In genomic region chr2:32549764-32550163, GRCm38 (mm10) we compare ENCODE assay signal across 10 mouse cellular contexts. TPM values are rescaled to one million over a fixed set of nuclear protein-coding genes. Genes with fewer than 3 reads are reported as not detected.
A peak's percentile ranks its signal among the peaks of the same experiment; 100 is the strongest.
DNase-seq lines count a peak whose midpoint lies in the region; ATAC-seq and TF ChIP-seq lines count a peak whose summit lies in the region.
"Had no signal": no experiment of that assay in that cellular context is flagged by ENCODE, and none has a peak within 500 bp of the region (broad histone marks: within the 10 kb centered on the region; RNA-seq: fewer than 3 reads in every experiment).

No protein-coding gene starts in this region.

- ATAC-seq in kidney, postnatal 0 days (replicated peaks; ENCODE audit: low FRiP score, low read depth) = no peak
- no peak for ATAC-seq in kidney, embryonic 16.5 days (ENCODE audit: low FRiP score, low TSS enrichment)
- ATAC-seq in common myeloid progenitor, adult 5-6 weeks (replicated peaks; ENCODE audit: low read depth, poor library complexity, severe bottlenecking) = peak; percentile 27; the same call in 1 of the 2 replicates
- ATAC-seq in heart, embryonic 13.5 days (ENCODE audit: extremely low read depth, insufficient number of reproducible peaks, low FRiP score, low TSS enrichment) = no peak
- no peak for ATAC-seq in megakaryocyte, adult 5-6 weeks (ENCODE audit: poor library complexity, severe bottlenecking)
- ATAC-seq in monocyte, adult 5-6 weeks (replicated peaks; ENCODE audit: insufficient number of reproducible peaks, low FRiP score, low TSS enrichment, poor library complexity, severe bottlenecking) = no peak

- no peak overlapping the region for H3K4me2 ChIP-seq in kidney, postnatal 0 days (ENCODE audit: low read length)
- H3K4me2 ChIP-seq in kidney, embryonic 16.5 days (replicated peaks; ENCODE audit: low read depth, low read length) = no peak overlapping the region
- H3K4me2 ChIP-seq in heart, embryonic 13.5 days = no peak overlapping the region

- H3K9ac ChIP-seq in kidney, postnatal 0 days (ENCODE audit: low read depth, low read length) = 0 out of 2 replicates have a peak overlapping the region, but pooled peaks have one; percentile 13
- H3K9ac ChIP-seq in kidney, embryonic 16.5 days (replicated peaks; ENCODE audit: low read length) = no peak overlapping the region
- no peak overlapping the region for H3K9ac ChIP-seq in heart, embryonic 13.5 days

- H3K4me3 ChIP-seq in kidney, postnatal 0 days (replicated peaks; ENCODE audit: low read depth, low read length) = no peak overlapping the region
- no peak overlapping the region for H3K4me3 ChIP-seq in kidney, embryonic 16.5 days (ENCODE audit: low read length)
- H3K4me3 ChIP-seq in heart, embryonic 13.5 days = no peak overlapping the region

- no peak for DNase-seq in kidney, postnatal 0 days (ENCODE audit: low spot score)
- peak; percentile 37 for DNase-seq in lung, postnatal 36 days
- no peak for DNase-seq in frontal cortex, postnatal 36 days (ENCODE audit: low spot score in 2 of 2)
- DNase-seq: cerebellum, adult 11 months had no signal

- no peaks in the 10 kb centered on the region for H3K36me3 ChIP-seq in kidney, postnatal 0 days (ENCODE audit: insufficient read depth, low read length)
- H3K36me3 ChIP-seq in kidney, embryonic 16.5 days (ENCODE audit: insufficient read depth, low read length) = 0 out of 2 replicates have a peak, but pooled peaks cover 4% of the 10 kb centered on the region
- 0 out of 2 replicates have a peak, but pooled peaks cover 3% of the 10 kb centered on the region for H3K36me3 ChIP-seq in heart, embryonic 13.5 days

- WGBS in kidney, postnatal 0 days = 61% methylated on average over 6 of the region's 6 CpGs
- 60% methylated on average over 6 of the region's 6 CpGs for WGBS in kidney, embryonic 16.5 days
- WGBS in heart, embryonic 13.5 days = 59% methylated on average over 6 of the region's 6 CpGs

- H3K27ac ChIP-seq in kidney, postnatal 0 days = no peak overlapping the region; the same call in 1 of the 2 replicates
- H3K27ac ChIP-seq in kidney, embryonic 16.5 days (ENCODE audit: low read length) = no peak overlapping the region
- H3K27ac ChIP-seq in heart, embryonic 13.5 days (replicated peaks) = peak overlapping the region; percentile 13; the same call in 1 of the 2 replicates

- H3K9me3 ChIP-seq in kidney, postnatal 0 days (replicated peaks; ENCODE audit: low read length) = no peaks in the 10 kb centered on the region
- H3K9me3 ChIP-seq in kidney, embryonic 16.5 days (ENCODE audit: low read length) = no peaks in the 10 kb centered on the region
- no peaks in the 10 kb centered on the region for H3K9me3 ChIP-seq in heart, embryonic 13.5 days

- no peaks in the 10 kb centered on the region; the same call in 1 of the 2 replicates for H3K4me1 ChIP-seq in kidney, postnatal 0 days (replicated peaks; ENCODE audit: insufficient read depth, low read length)
- H3K4me1 ChIP-seq in kidney, embryonic 16.5 days (ENCODE audit: insufficient read depth, low read length) = no peaks in the 10 kb centered on the region; the same call in 1 of the 2 replicates
- peaks cover 40% of the 10 kb centered on the region for H3K4me1 ChIP-seq in heart, embryonic 13.5 days

- TF ChIP-seq CTCF in kidney, postnatal 0 days (IDR thresholded peaks at IDR 0.05; ENCODE audit: low read depth) = no peak

- H3K27me3 ChIP-seq in kidney, postnatal 0 days (ENCODE audit: insufficient read depth, low read length) = no peaks in the 10 kb centered on the region
- H3K27me3 ChIP-seq in kidney, embryonic 16.5 days (ENCODE audit: insufficient read depth, low read length) = no peaks in the 10 kb centered on the region
- H3K27me3 ChIP-seq in heart, embryonic 13.5 days (replicated peaks) = no peaks in the 10 kb centered on the region

RNA-seq across cellular contexts. Expression of gene Fam102a, which starts 14.6 kb away (rescaled TPM):
- polyA plus RNA-seq in kidney, postnatal 0 days (2015; fragmentation: Nextera tagmentation; extraction: Ambion mirVana) = 13.9 and 16.9 TPM in 2 replicates
- polyA plus RNA-seq in kidney, embryonic 16.5 days (2015; fragmentation: Nextera tagmentation; extraction: Ambion mirVana) = 13.3 and 15.0 TPM in 2 replicates
- 3.6 and 3.9 TPM in 2 replicates for total RNA-seq in common myeloid progenitor, adult 5-6 weeks (2017)
- polyA plus RNA-seq in heart, embryonic 13.5 days (2015; fragmentation: Nextera tagmentation; extraction: Ambion mirVana) = 5.4 and 5.7 TPM in 2 replicates
- 6.5 and 6.6 TPM in 2 replicates for total RNA-seq in megakaryocyte, adult 5-6 weeks (2015)
- 4.6 and 4.8 TPM in 2 replicates for total RNA-seq in megakaryocyte, adult 5-6 weeks (2017)
- total RNA-seq in monocyte, adult 5-6 weeks (2017) = 16.5 to 33.7 TPM (median 17.8 TPM) in 3 replicates

RNA-seq across cellular contexts. Expression of gene Dpm2, which starts 20.9 kb away (rescaled TPM):
- 105 and 110 TPM in 2 replicates for polyA plus RNA-seq in kidney, postnatal 0 days (2015; fragmentation: Nextera tagmentation; extraction: Ambion mirVana)
- polyA plus RNA-seq in kidney, embryonic 16.5 days (2015; fragmentation: Nextera tagmentation; extraction: Ambion mirVana) = 106 and 108 TPM in 2 replicates
- total RNA-seq in common myeloid progenitor, adult 5-6 weeks (2017) = 37.1 and 40.5 TPM in 2 replicates
- 72.9 and 81.4 TPM in 2 replicates for polyA plus RNA-seq in heart, embryonic 13.5 days (2015; fragmentation: Nextera tagmentation; extraction: Ambion mirVana)
- total RNA-seq in megakaryocyte, adult 5-6 weeks (2015) = 82.8 and 91.7 TPM in 2 replicates
- total RNA-seq in megakaryocyte, adult 5-6 weeks (2017) = 32.0 and 35.3 TPM in 2 replicates
- total RNA-seq in monocyte, adult 5-6 weeks (2017) = 17.1 to 48.6 TPM (median 38.2 TPM) in 3 replicates

RNA-seq across cellular contexts. Expression of gene Pip5kl1, which starts 24.8 kb away (rescaled TPM):
- 0.42 and 0.61 TPM in 2 replicates for polyA plus RNA-seq in kidney, postnatal 0 days (2015; fragmentation: Nextera tagmentation; extraction: Ambion mirVana)
- polyA plus RNA-seq in kidney, embryonic 16.5 days (2015; fragmentation: Nextera tagmentation; extraction: Ambion mirVana) = 2.5 and 2.6 TPM in 2 replicates
- total RNA-seq in common myeloid progenitor, adult 5-6 weeks (2017) = not detected in 2 replicates
- 0.36 TPM in 1 of 2 replicates, not detected in the other for polyA plus RNA-seq in heart, embryonic 13.5 days (2015; fragmentation: Nextera tagmentation; extraction: Ambion mirVana)
- 0.31 TPM in 1 of 2 replicates, not detected in the other for total RNA-seq in megakaryocyte, adult 5-6 weeks (2015)
- total RNA-seq in megakaryocyte, adult 5-6 weeks (2017) = not detected in 2 replicates
- total RNA-seq in monocyte, adult 5-6 weeks (2017) = 2.5 TPM in 1 of 3 replicates, not detected in the others

RNA-seq across cellular contexts. Expression of gene 9430097D07Rik, which starts 25.7 kb away (rescaled TPM):
- polyA plus RNA-seq in kidney, postnatal 0 days (2015; fragmentation: Nextera tagmentation; extraction: Ambion mirVana) = 0.08 TPM in 1 of 2 replicates, not detected in the other
- 0.12 and 0.16 TPM in 2 replicates for polyA plus RNA-seq in kidney, embryonic 16.5 days (2015; fragmentation: Nextera tagmentation; extraction: Ambion mirVana)
- total RNA-seq in common myeloid progenitor, adult 5-6 weeks (2017) = not detected in 2 replicates
- 0.21 TPM in 1 of 2 replicates, not detected in the other for polyA plus RNA-seq in heart, embryonic 13.5 days (2015; fragmentation: Nextera tagmentation; extraction: Ambion mirVana)
- not detected in 2 replicates for total RNA-seq in megakaryocyte, adult 5-6 weeks (2015)
- total RNA-seq in megakaryocyte, adult 5-6 weeks (2017) = not detected in 2 replicates
- not detected in 3 replicates for total RNA-seq in monocyte, adult 5-6 weeks (2017)
- total RNA-seq: neutrophil, adult 5-6 weeks had no signal

RNA-seq across cellular contexts. Expression of gene St6galnac4, which starts 37.1 kb away (rescaled TPM):
- 15.8 and 18.1 TPM in 2 replicates for polyA plus RNA-seq in kidney, postnatal 0 days (2015; fragmentation: Nextera tagmentation; extraction: Ambion mirVana)
- 24.7 TPM in 2 replicates for polyA plus RNA-seq in kidney, embryonic 16.5 days (2015; fragmentation: Nextera tagmentation; extraction: Ambion mirVana)
- total RNA-seq in common myeloid progenitor, adult 5-6 weeks (2017) = 25.7 and 28.8 TPM in 2 replicates
- 37.6 and 38.7 TPM in 2 replicates for polyA plus RNA-seq in heart, embryonic 13.5 days (2015; fragmentation: Nextera tagmentation; extraction: Ambion mirVana)
- 5.8 and 9.2 TPM in 2 replicates for total RNA-seq in megakaryocyte, adult 5-6 weeks (2015)
- total RNA-seq in megakaryocyte, adult 5-6 weeks (2017) = 8.6 and 12.1 TPM in 2 replicates
- 18.7 to 29.4 TPM (median 21.7 TPM) in 3 replicates for total RNA-seq in monocyte, adult 5-6 weeks (2017)
